Comparison of ENCODE assay signal across 18 mouse cellular contexts in the genomic region with DNA sequence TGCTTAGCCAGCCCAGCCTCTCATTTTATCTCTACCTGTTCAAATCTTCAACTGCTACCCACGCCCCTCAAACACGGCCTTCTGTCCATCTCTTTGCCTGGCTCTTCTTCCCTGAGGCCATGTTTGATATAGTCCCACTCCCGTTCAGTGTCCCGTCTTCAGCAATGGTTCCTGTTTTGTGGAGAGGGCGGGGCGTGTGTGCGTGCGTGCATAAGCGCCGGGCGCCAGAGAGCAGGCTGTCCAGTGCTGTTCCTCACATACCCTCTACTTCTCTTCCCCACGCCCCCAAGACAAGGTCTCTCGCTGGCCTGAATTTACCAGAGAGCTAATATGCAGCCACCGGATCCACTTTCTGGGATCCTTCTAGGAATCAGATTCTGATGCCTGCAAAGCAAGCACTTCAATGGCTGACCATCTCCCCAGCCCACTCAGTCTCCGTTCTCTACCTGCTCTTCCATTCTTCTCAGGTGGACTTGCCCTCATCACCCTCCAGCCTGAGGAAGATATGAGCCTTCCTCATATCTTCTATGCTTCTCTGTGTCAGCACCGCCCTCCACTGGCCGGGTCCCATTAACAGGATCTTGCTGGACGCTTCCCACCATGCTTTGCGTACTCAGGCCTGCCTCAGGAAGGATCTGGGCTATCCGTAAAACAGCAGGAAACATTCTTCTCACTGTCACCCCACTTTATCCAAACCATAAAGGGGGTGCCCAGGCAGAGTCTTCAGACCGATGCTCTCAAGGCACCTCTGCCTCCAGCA. TPM values are rescaled to one million over a fixed set of nuclear protein-coding genes. Genes with fewer than 3 reads are reported as not detected.
DNase-seq lines count a peak whose midpoint lies in the region; ATAC-seq and TF ChIP-seq lines count a peak whose summit lies in the region.
"Had no signal": no experiment of that assay in that cellular context is flagged by ENCODE, and none has a peak within 500 bp of the region (broad histone marks: within the 10 kb centered on the region; RNA-seq: fewer than 3 reads in every experiment).

No protein-coding gene starts in this region.

- TF ChIP-seq POLR2A in testis, adult 2 months (IDR thresholded peaks at IDR 0.05; ENCODE audit: control insufficient read depth, low read depth, low read length): no peak
- no peak for TF ChIP-seq POLR2A in thymus, adult 2 months (IDR thresholded peaks at IDR 0.05; ENCODE audit: control insufficient read depth, extremely low read depth, insufficient read depth, low read length, poor library complexity)

- peak; percentile 42; the same call in 1 of the 2 replicates for TF ChIP-seq CTCF in kidney, postnatal 0 days (IDR thresholded peaks at IDR 0.05; ENCODE audit: low read depth)
- peak; percentile 5; the same call in 1 of the 2 replicates for TF ChIP-seq CTCF in testis, adult 2 months (IDR thresholded peaks at IDR 0.05; ENCODE audit: control insufficient read depth, insufficient read depth, insufficient replicate concordance, low read depth, low read length)
- no peak for TF ChIP-seq CTCF in thymus, adult 2 months (IDR thresholded peaks at IDR 0.05; ENCODE audit: borderline replicate concordance, control insufficient read depth, extremely low read depth, insufficient read depth, low read length, poor library complexity)

- no peaks in the 10 kb centered on the region for H3K9me3 ChIP-seq in kidney, postnatal 0 days (replicated peaks; ENCODE audit: low read length)
- no peaks in the 10 kb centered on the region for H3K9me3 ChIP-seq in kidney, embryonic 14.5 days (ENCODE audit: control insufficient read depth, low read length)
- H3K9me3 ChIP-seq: forebrain, embryonic 13.5 days; heart, embryonic 10.5 days; liver, embryonic 15.5 days had no signal

- H3K4me2 ChIP-seq in kidney, postnatal 0 days (ENCODE audit: low read length): no peak overlapping the region
- H3K4me2 ChIP-seq in kidney, embryonic 14.5 days (replicated peaks; ENCODE audit: low read depth, low read length): no peak overlapping the region
- H3K4me2 ChIP-seq: forebrain, embryonic 13.5 days; liver, embryonic 15.5 days; midbrain, embryonic 11.5 days had no signal

- H3K36me3 ChIP-seq in kidney, postnatal 0 days (ENCODE audit: insufficient read depth, low read length): no peaks in the 10 kb centered on the region
- H3K36me3 ChIP-seq in kidney, embryonic 14.5 days (ENCODE audit: control insufficient read depth, insufficient read depth, low read length): no peaks in the 10 kb centered on the region
- H3K36me3 ChIP-seq in testis, adult 2 months (ENCODE audit: control insufficient read depth, insufficient read depth, low read length): no peaks in the 10 kb centered on the region
- H3K36me3 ChIP-seq in thymus, adult 2 months (ENCODE audit: control insufficient read depth, insufficient read depth, low read length): no peaks in the 10 kb centered on the region
- H3K36me3 ChIP-seq: heart, embryonic 10.5 days; liver, embryonic 15.5 days had no signal

- no peaks in the 10 kb centered on the region for H3K27me3 ChIP-seq in kidney, postnatal 0 days (ENCODE audit: insufficient read depth, low read length)
- H3K27me3 ChIP-seq in kidney, embryonic 14.5 days (ENCODE audit: control insufficient read depth, insufficient read depth, low read length): no peaks in the 10 kb centered on the region
- no peaks in the 10 kb centered on the region for H3K27me3 ChIP-seq in testis, adult 2 months (ENCODE audit: control insufficient read depth, insufficient read depth, low read length)
- H3K27me3 ChIP-seq in thymus, adult 2 months (ENCODE audit: control insufficient read depth, insufficient read depth, low read length): no peaks in the 10 kb centered on the region
- H3K27me3 ChIP-seq: forebrain, embryonic 13.5 days; liver, embryonic 15.5 days had no signal

- no peak overlapping the region for H3K9ac ChIP-seq in kidney, postnatal 0 days (ENCODE audit: low read depth, low read length)
- no peak overlapping the region for H3K9ac ChIP-seq in kidney, embryonic 14.5 days (ENCODE audit: low read depth, low read length)
- H3K9ac ChIP-seq: forebrain, embryonic 13.5 days; liver, embryonic 15.5 days had no signal

- WGBS in kidney, postnatal 0 days: 85% methylated on average over 21 of the region's 21 CpGs
- WGBS in kidney, embryonic 14.5 days: 88% methylated on average over 21 of the region's 21 CpGs
- 85% methylated on average over 21 of the region's 21 CpGs for WGBS in thymus, adult 2 months

- 0 out of 2 replicates have a peak, but pooled peaks cover 4% of the 10 kb centered on the region for H3K4me1 ChIP-seq in kidney, postnatal 0 days (replicated peaks; ENCODE audit: insufficient read depth, low read length)
- no peaks in the 10 kb centered on the region for H3K4me1 ChIP-seq in kidney, embryonic 14.5 days (ENCODE audit: control insufficient read depth, insufficient read depth, low read length)
- H3K4me1 ChIP-seq in testis, adult 2 months (ENCODE audit: control insufficient read depth, insufficient read depth, low read length): peaks cover 9% of the 10 kb centered on the region
- H3K4me1 ChIP-seq in thymus, adult 2 months (replicated peaks; ENCODE audit: control insufficient read depth, insufficient read depth, low read length): no peaks in the 10 kb centered on the region
- H3K4me1 ChIP-seq: forebrain, embryonic 13.5 days; liver, embryonic 15.5 days had no signal

- H3K27ac ChIP-seq in kidney, postnatal 0 days: no peak overlapping the region
- no peak overlapping the region for H3K27ac ChIP-seq in kidney, embryonic 14.5 days (ENCODE audit: low read depth, low read length)
- H3K27ac ChIP-seq in testis, adult 2 months (ENCODE audit: control insufficient read depth, insufficient read depth, low read depth, low read length): no peak overlapping the region
- no peak overlapping the region for H3K27ac ChIP-seq in thymus, adult 2 months (ENCODE audit: control insufficient read depth, insufficient read depth, low read length)
- H3K27ac ChIP-seq: forebrain, embryonic 13.5 days; heart, embryonic 10.5 days; liver, embryonic 15.5 days had no signal

- H3K4me3 ChIP-seq in kidney, postnatal 0 days (replicated peaks; ENCODE audit: low read depth, low read length): no peak overlapping the region
- no peak overlapping the region for H3K4me3 ChIP-seq in kidney, embryonic 14.5 days (ENCODE audit: low read length)
- peak overlapping the region; percentile 66 for H3K4me3 ChIP-seq in testis, adult 2 months (ENCODE audit: control insufficient read depth, low read depth, low read length)
- H3K4me3 ChIP-seq in thymus, adult 2 months (ENCODE audit: control insufficient read depth, insufficient read depth, low read length): no peak overlapping the region
- H3K4me3 ChIP-seq: forebrain, embryonic 13.5 days; heart, embryonic 10.5 days; liver, embryonic 15.5 days had no signal

- DNase-seq in kidney, postnatal 0 days (ENCODE audit: low spot score): no peak
- no peak for DNase-seq in testis, postnatal 14 days (ENCODE audit: low spot score)
- peak; percentile 68 for DNase-seq in ZHBTc4 (ENCODE audit: low read depth, low spot score)
- DNase-seq in thymus, adult 2 months: no peak
- no peak for DNase-seq in frontal cortex, postnatal 36 days (ENCODE audit: low spot score in 2 of 2)
- DNase-seq: gastrocnemius, postnatal 25 days; heart, postnatal 36 days; kidney, adult 8-10 months; layer of hippocampus, postnatal 36 days; left cerebral cortex, postnatal 4 days; lung, postnatal 36 days had no signal

- ATAC-seq in kidney, postnatal 0 days (replicated peaks; ENCODE audit: low FRiP score, low read depth): no peak
- no peak for ATAC-seq in kidney, embryonic 14.5 days (ENCODE audit: low FRiP score, low TSS enrichment)
- ATAC-seq: forebrain, embryonic 13.5 days; hindbrain, embryonic 16.5 days had no signal

RNA-seq across cellular contexts. Expression of gene Inhbb, which starts 21.7 kb away (rescaled TPM):
- 0.40 and 0.55 TPM in 2 replicates for polyA plus RNA-seq in kidney, postnatal 0 days (2015; fragmentation: Nextera tagmentation; extraction: Ambion mirVana)
- 0.16 TPM in 2 replicates for polyA plus RNA-seq in kidney, embryonic 14.5 days (2014; fragmentation: Nextera tagmentation; extraction: Ambion mirVana)
- polyA plus RNA-seq in testis, adult 2 months (2012; rRNA removed): 7.3 and 8.8 TPM in 2 replicates
- 2.5 and 3.6 TPM in 2 replicates for polyA plus RNA-seq in thymus, adult 2 months (2012; rRNA removed)
